Mouse (Mus musculus) liver, embryonic 11.5 days (tissue): Measurements from ENCODE around the gene Olfr549. TPM values are rescaled to one million over a fixed set of nuclear protein-coding genes. Genes with fewer than 3 reads are reported as not detected.

Experiments used
- ATAC-seq: fragments of 200-750 bp; cut with Nextera tagmentation; replicated peaks from 2 replicates; pipeline ENCODE4 v1.8.0; 2017; ENCODE audit warnings: moderate number of reproducible peaks, mild to moderate bottlenecking, moderate TSS enrichment, moderate library complexity; ENCODE audit not compliant: low FRiP score
- DNase-seq: peaks from one replicate; pipeline ENCODE4 v3.0.0-alpha.2; 2017; ENCODE audit warnings: low spot score
- H3K27ac ChIP-seq: fragments of 300-500 bp; sonication (generic); 2 replicates; pipeline ENCODE4 v1.5.1; 2014; ENCODE audit warnings: mild to moderate bottlenecking, low read depth, low read length, control low read depth
- H3K27me3 ChIP-seq: fragments of 300-500 bp; sonication (generic); replicated peaks from 2 replicates; pipeline ENCODE4 v1.6.1; 2014; ENCODE audit warnings: low read length, mixed read lengths; ENCODE audit not compliant: control insufficient read depth, insufficient read depth
- H3K36me3 ChIP-seq: fragments of 300-500 bp; sonication (generic); 2 replicates; pipeline ENCODE4 v1.6.1; 2014; ENCODE audit warnings: mild to moderate bottlenecking, low read length, moderate library complexity, mixed read lengths; ENCODE audit not compliant: control insufficient read depth, insufficient read depth
- H3K4me1 ChIP-seq: fragments of 300-500 bp; sonication (generic); replicated peaks from 2 replicates; pipeline ENCODE4 v1.6.1; 2014; ENCODE audit warnings: low read length, mixed read lengths; ENCODE audit not compliant: control insufficient read depth, insufficient read depth
- H3K4me2 ChIP-seq: fragments of 300-500 bp; sonication (generic); 2 replicates; pipeline ENCODE4 v1.6.1; 2014; ENCODE audit warnings: mild to moderate bottlenecking, control low read depth, moderate library complexity
- H3K4me3 ChIP-seq: fragments of 300-500 bp; sonication (generic); 2 replicates; pipeline ENCODE4 v1.5.1; 2014; ENCODE audit warnings: low read depth, low read length, control low read depth
- H3K9ac ChIP-seq: fragments of 300-500 bp; sonication (generic); 2 replicates; pipeline ENCODE4 v1.6.1; 2014; ENCODE audit warnings: low read depth, low read length, control low read depth
- H3K9me3 ChIP-seq: fragments of 300-500 bp; sonication (generic); 2 replicates; pipeline ENCODE4 v1.6.1; 2016; ENCODE audit warnings: low read length, inconsistent platforms, mixed read lengths; ENCODE audit not compliant: control insufficient read depth
- WGBS: fragments of 180-500 bp; shearing (Covaris S2); extraction: QIAGEN DNeasy Blood & Tissue Kit; methylation state at CpG from one replicate; pipeline ENCODE4 v1.1.7; 2014; 5-methylcytosine and 5-hydroxymethylcytosine counted together
- polyA plus RNA-seq: library from polyadenylated mRNA; unstranded; fragments of >200 nt; fragmentation: Nextera tagmentation; extraction: Ambion mirVana; gene quantifications from 2 replicates; pipeline ENCODE4 v1.2.1, GENCODE M21; 2014

Gene Olfr549
- polyA plus RNA-seq, 1 experiment from 2014 or later, result not detected

DNA sequence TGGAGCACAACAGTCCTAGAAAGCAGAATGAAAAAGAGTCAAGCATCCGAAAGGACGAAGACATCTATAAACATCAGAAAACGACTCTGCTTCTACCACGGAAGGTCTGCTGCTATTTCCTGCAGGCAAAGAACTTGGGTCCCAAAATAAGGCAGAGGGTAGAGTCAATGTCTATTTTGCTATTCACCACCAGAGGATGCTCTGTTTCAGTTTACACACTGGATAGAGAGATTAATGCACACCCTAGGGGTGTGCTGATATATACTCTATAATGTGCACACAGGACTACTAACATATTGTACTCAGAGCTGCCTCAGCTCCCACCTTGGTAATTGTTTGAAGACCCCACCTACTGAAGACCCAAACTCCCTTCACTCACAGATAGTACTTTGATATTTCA lies 16.5 kb downstream of the Olfr549 start:
- peaks cover 7% of the 10 kb centered on the region for H3K4me1 ChIP-seq
- no peaks in the 10 kb centered on the region for H3K36me3 ChIP-seq
- no peak overlapping the region for H3K9ac ChIP-seq
- no peak overlapping the region for H3K4me3 ChIP-seq
- no peaks in the 10 kb centered on the region for H3K27me3 ChIP-seq
- DNase-seq, result no peak
- H3K4me2 ChIP-seq, result no peak overlapping the region
- H3K9me3 ChIP-seq, result no peaks in the 10 kb centered on the region
- no peak for ATAC-seq
- WGBS, result 84% methylated on average over 4 of the region's 4 CpGs
- no peak overlapping the region for H3K27ac ChIP-seq

DNA sequence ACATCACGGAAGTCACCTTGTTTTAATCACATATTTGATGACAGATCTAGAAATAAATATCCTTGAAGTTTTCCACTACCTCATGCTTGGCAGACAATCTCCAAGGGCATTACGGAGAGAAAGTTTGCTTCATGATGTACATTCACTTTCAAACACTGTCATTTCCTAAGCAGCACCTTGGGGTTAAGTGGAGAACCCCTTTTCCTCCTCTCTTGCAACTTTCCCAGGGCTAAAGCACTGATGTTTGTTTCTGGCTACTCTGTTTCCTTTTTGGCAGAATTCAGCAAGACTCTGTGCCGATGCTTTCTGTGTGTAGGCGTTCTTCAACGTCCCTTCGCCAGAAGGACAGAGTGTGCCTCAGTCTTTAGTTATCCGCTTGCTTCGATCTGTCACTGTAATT lies 21.5 kb downstream of the Olfr549 start, which contains the start of gene Olfr550:
Olfr550 (plus strand) TSS at position 301 of the 400 bp plus-strand sequence.
- DNase-seq (no peak), ATAC-seq (no peak)
- Histone ChIP-seq H3K9me3 (no peaks in the 10 kb centered on the region), H3K36me3 (no peaks in the 10 kb centered on the region), H3K4me3 (no peak within 1 kb of the TSS), H3K9ac (no peak within 1 kb of the TSS), H3K4me1 (no peaks in the 10 kb centered on the region), H3K27ac (no peak within 1 kb of the TSS), H3K27me3 (no peaks in the 10 kb centered on the region), H3K4me2 (no peak within 1 kb of the TSS)
- WGBS, result 87% methylated on average over 8 of the region's 8 CpGs

DNA sequence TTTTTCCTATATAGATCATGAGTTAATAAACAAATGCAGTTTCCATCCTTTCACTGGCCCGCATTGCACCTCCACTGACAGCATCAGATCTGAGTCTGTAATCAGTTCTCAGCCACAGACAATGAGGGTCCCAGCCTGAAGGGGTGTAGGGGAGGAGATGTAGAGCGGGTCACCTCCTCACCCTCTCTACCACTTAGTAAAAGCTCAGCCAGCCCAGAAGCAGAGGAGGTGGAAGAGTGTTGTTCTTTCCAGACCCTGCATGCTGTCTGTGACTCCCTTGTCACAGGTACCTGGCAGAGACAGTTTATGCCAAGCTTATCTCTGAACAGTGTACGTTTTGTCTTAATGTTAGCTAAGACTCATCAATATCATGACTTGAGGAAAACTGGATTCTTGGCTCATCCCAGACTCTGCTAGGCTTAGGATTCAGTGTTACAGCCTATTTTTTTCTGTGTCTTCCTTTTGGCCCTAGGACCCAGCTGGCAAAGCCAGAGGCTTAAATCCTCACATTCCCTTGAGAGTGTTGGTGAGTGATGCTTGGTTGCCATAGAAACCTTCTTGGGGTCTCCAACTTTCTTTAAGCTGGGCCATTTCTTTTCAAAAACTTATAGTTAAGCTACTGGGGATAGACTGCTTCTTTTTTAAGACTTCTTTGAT lies 23.6 kb downstream of the Olfr549 start:
- Histone ChIP-seq H3K9me3 (no peaks in the 10 kb centered on the region), H3K4me3 (no peak overlapping the region), H3K4me1 (no peaks in the 10 kb centered on the region), H3K27me3 (no peaks in the 10 kb centered on the region), H3K36me3 (no peaks in the 10 kb centered on the region), H3K27ac (no peak overlapping the region), H3K9ac (no peak overlapping the region), H3K4me2 (no peak overlapping the region)
- ATAC-seq (no peak), DNase-seq (no peak)
- 71% methylated on average over 3 of the region's 3 CpGs for WGBS

DNA sequence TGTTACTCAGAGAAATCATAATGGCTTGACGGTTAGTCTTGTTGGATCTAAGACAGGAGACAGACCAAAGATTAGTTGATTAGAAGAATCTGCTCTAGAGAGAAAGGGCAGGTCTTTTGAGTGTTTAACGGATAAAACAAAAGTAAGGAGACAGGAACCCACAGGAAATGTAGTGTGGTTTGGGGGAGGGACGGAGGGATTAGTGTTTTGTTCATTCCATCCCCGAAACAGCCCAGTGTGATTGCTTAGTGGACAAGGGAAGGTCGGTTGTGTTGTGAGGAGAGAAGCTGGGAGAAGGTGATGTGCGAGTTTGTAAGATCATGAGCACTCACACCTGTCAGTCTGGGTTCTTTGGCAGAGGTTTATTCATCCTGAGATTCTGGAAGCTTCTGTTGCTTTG lies 26.3 kb downstream of the Olfr549 start:
- no peaks in the 10 kb centered on the region for H3K9me3 ChIP-seq
- H3K4me3 ChIP-seq, result no peak overlapping the region
- H3K4me2 ChIP-seq, result no peak overlapping the region
- H3K4me1 ChIP-seq, result no peaks in the 10 kb centered on the region
- 47% methylated on average over 6 of the region's 6 CpGs for WGBS
- no peak overlapping the region for H3K27ac ChIP-seq
- ATAC-seq, result no peak
- no peak for DNase-seq
- no peak overlapping the region for H3K9ac ChIP-seq
- H3K36me3 ChIP-seq, result no peaks in the 10 kb centered on the region
- no peaks in the 10 kb centered on the region for H3K27me3 ChIP-seq

DNA sequence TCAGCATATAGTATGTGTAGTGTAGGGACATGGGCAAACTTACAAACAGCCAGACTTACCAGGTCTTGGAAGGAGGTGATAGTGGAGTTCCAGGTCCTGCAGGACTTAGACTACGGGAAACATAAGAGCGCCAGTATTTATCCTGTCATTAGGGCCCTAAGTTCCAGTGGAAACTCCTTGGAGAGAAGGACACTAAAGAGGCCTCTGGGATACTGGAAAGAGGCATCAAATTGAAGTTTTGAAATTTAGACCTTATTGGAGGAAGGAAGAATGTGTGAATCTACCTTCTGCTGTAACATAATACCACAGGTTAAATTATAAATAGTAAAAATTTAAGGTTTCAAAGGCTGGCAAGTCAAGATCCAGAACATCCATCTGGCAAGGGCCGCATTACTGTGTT lies 42.1 kb downstream of the Olfr549 start, which contains the start of gene Olfr551:
Olfr551 (minus strand) TSS at position 101 of the 400 bp plus-strand sequence.
- WGBS, result 83% methylated on average over 3 of the region's 3 CpGs
- H3K4me2 ChIP-seq, result no peak within 1 kb of the TSS
- no peak for ATAC-seq
- H3K4me1 ChIP-seq, result no peaks in the 10 kb centered on the region
- H3K36me3 ChIP-seq, result no peaks in the 10 kb centered on the region
- H3K27me3 ChIP-seq, result no peaks in the 10 kb centered on the region
- no peak within 1 kb of the TSS for H3K4me3 ChIP-seq
- no peaks in the 10 kb centered on the region for H3K9me3 ChIP-seq
- no peak within 1 kb of the TSS for H3K9ac ChIP-seq
- no peak within 1 kb of the TSS for H3K27ac ChIP-seq
- no peak for DNase-seq

DNA sequence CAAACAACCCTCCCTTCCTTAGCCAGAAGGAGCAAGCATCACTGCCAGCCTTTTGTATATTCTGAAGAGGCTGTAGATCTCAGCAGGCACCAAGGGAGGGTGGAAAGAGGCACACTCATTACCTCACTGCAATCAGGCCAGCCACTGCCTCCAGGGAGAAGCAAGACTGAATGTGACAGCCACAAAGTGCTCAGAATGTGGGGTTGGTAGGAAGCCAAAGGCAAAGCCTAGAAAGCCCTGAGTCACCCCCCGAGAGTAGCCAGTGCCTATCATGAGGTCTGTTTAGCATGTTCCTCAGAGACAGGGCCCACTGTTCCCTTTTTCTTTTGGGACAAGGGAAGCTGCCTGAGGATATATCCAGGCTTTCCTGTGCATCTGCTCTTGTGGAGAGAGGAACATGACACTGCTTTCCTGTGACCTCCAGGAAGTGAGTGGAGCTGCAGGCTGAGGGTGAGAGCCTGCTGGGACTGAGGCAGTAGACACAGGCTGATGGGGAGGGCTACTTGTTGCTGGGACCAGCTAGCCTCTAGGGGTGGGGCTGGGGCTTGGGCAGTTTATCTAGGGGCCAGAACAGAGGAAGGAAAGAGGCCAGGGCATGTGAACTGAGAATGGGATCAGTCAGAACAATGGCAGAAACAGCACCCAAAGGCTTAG lies 47.8 kb downstream of the Olfr549 start, which contains the start of gene Olfr552:
Olfr552 (plus strand) TSS at position 393 of the 654 bp plus-strand sequence.
- 46% methylated on average over 1 of the region's 1 CpGs for whole genome bisulfite sequencing
- no peak within 1 kb of the TSS for H3K27ac ChIP-seq
- H3K27me3 ChIP-seq, result no peaks in the 10 kb centered on the region
- no peak for ATAC-seq
- H3K9ac ChIP-seq, result no peak within 1 kb of the TSS
- DNase-seq, result no peak
- H3K4me3 ChIP-seq, result no peak within 1 kb of the TSS
- no peaks in the 10 kb centered on the region for H3K4me1 ChIP-seq
- H3K36me3 ChIP-seq, result no peaks in the 10 kb centered on the region
- H3K4me2 ChIP-seq, result no peak within 1 kb of the TSS
- no peaks in the 10 kb centered on the region for H3K9me3 ChIP-seq

Other genes starting within 250 kb of the Olfr549 start
- 284 and 324 TPM in 2 replicates for gene Rrm1, start 108.2 kb upstream of the Olfr549 start, polyA plus RNA-seq
- gene Olfr543, start 68.2 kb upstream of the Olfr549 start, polyA plus RNA-seq, result 0.40 and 0.47 TPM in 2 replicates
- gene Olfr544, start 61.6 kb upstream of the Olfr549 start, polyA plus RNA-seq, result 0.05 and 0.12 TPM in 2 replicates
- 0.04 and 0.10 TPM in 2 replicates for gene Olfr545, start 50.3 kb upstream of the Olfr549 start, polyA plus RNA-seq
- gene Olfr547, start 15.1 kb upstream of the Olfr549 start, polyA plus RNA-seq, result not detected in 2 replicates
- gene Olfr548-ps1, start 9.0 kb upstream of the Olfr549 start, polyA plus RNA-seq, result not detected in 2 replicates
- gene Trim21, start 15.6 kb downstream of the Olfr549 start, polyA plus RNA-seq, result 0.88 and 1.3 TPM in 2 replicates
- not detected in 2 replicates for gene Olfr550, start 21.6 kb downstream of the Olfr549 start, polyA plus RNA-seq
- not detected in 2 replicates for gene Olfr551, start 42.0 kb downstream of the Olfr549 start, polyA plus RNA-seq
- gene Olfr552, start 47.9 kb downstream of the Olfr549 start, polyA plus RNA-seq, result not detected in 2 replicates
- not detected in 2 replicates for gene Olfr553, start 68.3 kb downstream of the Olfr549 start, polyA plus RNA-seq
- not detected in 2 replicates for gene Olfr554, start 88.6 kb downstream of the Olfr549 start, polyA plus RNA-seq
- not detected in 2 replicates for gene Olfr555, start 109.0 kb downstream of the Olfr549 start, polyA plus RNA-seq
- gene Olfr556, start 115.0 kb downstream of the Olfr549 start, polyA plus RNA-seq, result not detected in 2 replicates
- 5.1 and 6.8 TPM in 2 replicates for gene Trim68, start 137.5 kb downstream of the Olfr549 start, polyA plus RNA-seq
- gene Olfr557, start 146.0 kb downstream of the Olfr549 start, polyA plus RNA-seq, result not detected in 2 replicates
- not detected in 2 replicates for gene Olfr558, start 152.3 kb downstream of the Olfr549 start, polyA plus RNA-seq
- gene Olfr33, start 169.2 kb downstream of the Olfr549 start, polyA plus RNA-seq, result not detected in 2 replicates
- not detected in 2 replicates for gene Olfr559, start 177.6 kb downstream of the Olfr549 start, polyA plus RNA-seq
- not detected in 2 replicates for gene Olfr560, start 209.5 kb downstream of the Olfr549 start, polyA plus RNA-seq
- gene Olfr78, start 209.6 kb downstream of the Olfr549 start, polyA plus RNA-seq, result not detected in 2 replicates
- gene Olfr561, start 221.4 kb downstream of the Olfr549 start, polyA plus RNA-seq, result not detected in 2 replicates